Mouse (Mus musculus) myocyte (in vitro differentiated cells): ENCODE data around the gene Tmem26.

Source experiments
- CEBPB ChIP-seq: IDR thresholded peaks from 2 replicates; pipeline ENCODE4 v1.6.1; 2011; ENCODE audit warnings: mild to moderate bottlenecking, moderate library complexity; ENCODE audit not compliant: poor library complexity, insufficient read depth, severe bottlenecking
- E2F4 ChIP-seq: IDR thresholded peaks from one replicate; pipeline ENCODE4 v1.6.1; 2011; ENCODE audit warnings: mild to moderate bottlenecking, control low read depth, moderate library complexity; ENCODE audit not compliant: insufficient read depth
- MAX ChIP-seq: IDR thresholded peaks from one replicate; pipeline ENCODE4 v1.6.1; 2011; ENCODE audit warnings: low read depth, mild to moderate bottlenecking, control low read depth
- MYOD1 ChIP-seq, 3 experiments: IDR thresholded peaks; one replicate each; pipeline ENCODE4 v1.6.1; 2011; ENCODE audit warnings: control low read depth in 2 of 3, low read depth in 2 of 3, mild to moderate bottlenecking in 2 of 3, moderate library complexity in 1 of 3; ENCODE audit not compliant: insufficient read length in 2 of 3, control insufficient read depth in 1 of 3
- MYOG ChIP-seq, 3 experiments: IDR thresholded peaks; one replicate each; pipeline ENCODE4 v1.6.1; 2011; ENCODE audit warnings: control low read depth in 2 of 3, low read depth in 2 of 3, mild to moderate bottlenecking in 2 of 3; ENCODE audit not compliant: insufficient read length in 2 of 3, control insufficient read depth in 1 of 3, insufficient read depth in 1 of 3
- POLR2A ChIP-seq: IDR thresholded peaks from one replicate; pipeline ENCODE4 v1.6.1; 2011; ENCODE audit warnings: low read depth, mild to moderate bottlenecking, control low read depth, moderate library complexity; ENCODE audit not compliant: insufficient read length
- POLR2AphosphoS2 ChIP-seq: IDR thresholded peaks from one replicate; pipeline ENCODE4 v1.6.1; 2011; ENCODE audit warnings: low read depth, control low read depth; ENCODE audit not compliant: insufficient read length
- REST ChIP-seq: IDR thresholded peaks from one replicate; pipeline ENCODE4 v1.6.1; 2011; ENCODE audit warnings: mild to moderate bottlenecking, control low read depth, moderate library complexity; ENCODE audit not compliant: insufficient read depth, insufficient read length
- SRF ChIP-seq: IDR thresholded peaks from one replicate; pipeline ENCODE4 v1.6.1; 2011; ENCODE audit warnings: low read depth; ENCODE audit not compliant: control insufficient read depth, insufficient read length
- TCF12 ChIP-seq: IDR thresholded peaks from one replicate; pipeline ENCODE4 v1.6.1; 2011; ENCODE audit warnings: mild to moderate bottlenecking, control low read depth; ENCODE audit not compliant: poor library complexity, insufficient read depth, severe bottlenecking
- TCF3 ChIP-seq: IDR thresholded peaks from one replicate; pipeline ENCODE4 v1.6.1; 2011; ENCODE audit warnings: low read depth, control low read depth; ENCODE audit not compliant: insufficient read length
- USF1 ChIP-seq: IDR thresholded peaks from one replicate; pipeline ENCODE4 v1.6.1; 2011; ENCODE audit warnings: low read depth, mild to moderate bottlenecking, control low read depth, moderate library complexity

- no peak for TF ChIP-seq POLR2AphosphoS2
- TF ChIP-seq TCF3, result no peak
- TF ChIP-seq MAX, result no peak
- TF ChIP-seq POLR2A, result no peak
- no peak for TF ChIP-seq USF1
- no peak for TF ChIP-seq E2F4
- no peak for TF ChIP-seq MYOD1 (IDR thresholded peaks at IDR 0.05; ENCODE audit: control insufficient read depth in 1 of 3, insufficient read length in 2 of 3, low read depth in 2 of 3)
- no peak for TF ChIP-seq MYOG (IDR thresholded peaks at IDR 0.05; ENCODE audit: control insufficient read depth in 1 of 3, insufficient read depth in 1 of 3, insufficient read length in 2 of 3, low read depth in 2 of 3)
- TF ChIP-seq TCF12, result no peak
- TF ChIP-seq CEBPB, result no peak
- TF ChIP-seq REST, result no peak
- no peak for TF ChIP-seq SRF
Observed at GRCm38 (mm10) chr10:68810958-68811357, 87.5 kb downstream of the Tmem26 start.
